Mouse (Mus musculus) cerebellum, adult 11 months (tissue): Measurements from ENCODE around the gene Rgs16.
"Not testable (repeated sequence)": the region's sequence is repeated elsewhere in the genome, so short reads cannot be mapped to it uniquely, and the experiment has no call there.

Experiments used
- DNase-seq: peaks from one replicate; pipeline ENCODE4 v3.0.0; 2022

Gene Rgs16

DNA sequence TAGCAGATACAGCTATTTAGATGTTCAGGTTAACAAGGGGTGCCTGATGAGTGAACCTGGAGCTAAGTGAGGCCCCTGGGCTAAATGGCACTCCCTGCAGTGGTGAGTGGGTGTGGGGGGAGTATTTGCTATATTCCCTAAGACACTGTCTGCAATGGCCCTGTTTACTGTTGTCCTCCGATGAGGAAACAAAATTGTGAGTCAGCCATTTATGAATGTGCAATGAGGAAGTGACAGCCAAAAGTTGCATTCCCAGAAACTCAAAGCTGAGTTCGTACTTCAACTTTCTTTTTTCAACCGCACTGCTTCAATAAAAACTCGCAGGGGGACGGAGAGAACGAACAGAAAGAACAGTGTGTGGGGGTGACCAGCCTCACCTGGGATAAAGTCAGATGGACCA, 12.4 kb downstream of the Rgs16 start:
- no peak for DNase-seq

DNA sequence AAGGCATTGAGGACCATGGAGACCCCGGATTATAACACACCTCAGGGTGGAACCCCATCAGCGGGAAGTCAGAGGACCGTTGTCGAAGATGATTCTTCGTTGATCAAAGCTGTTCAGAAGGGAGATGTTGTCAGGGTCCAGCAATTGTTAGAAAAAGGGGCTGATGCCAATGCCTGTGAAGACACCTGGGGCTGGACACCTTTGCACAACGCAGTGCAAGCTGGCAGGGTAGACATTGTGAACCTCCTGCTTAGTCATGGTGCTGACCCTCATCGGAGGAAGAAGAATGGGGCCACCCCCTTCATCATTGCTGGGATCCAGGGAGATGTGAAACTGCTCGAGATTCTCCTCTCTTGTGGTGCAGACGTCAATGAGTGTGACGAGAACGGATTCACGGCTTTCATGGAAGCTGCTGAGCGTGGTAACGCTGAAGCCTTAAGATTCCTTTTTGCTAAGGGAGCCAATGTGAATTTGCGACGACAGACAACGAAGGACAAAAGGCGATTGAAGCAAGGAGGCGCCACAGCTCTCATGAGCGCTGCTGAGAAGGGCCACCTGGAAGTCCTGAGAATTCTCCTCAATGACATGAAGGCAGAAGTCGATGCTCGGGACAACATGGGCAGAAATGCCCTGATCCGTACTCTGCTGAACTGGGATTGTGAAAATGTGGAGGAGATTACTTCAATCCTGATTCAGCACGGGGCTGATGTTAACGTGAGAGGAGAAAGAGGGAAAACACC, 13.7 kb downstream of the Rgs16 start:
- no peak for DNase-seq

DNA sequence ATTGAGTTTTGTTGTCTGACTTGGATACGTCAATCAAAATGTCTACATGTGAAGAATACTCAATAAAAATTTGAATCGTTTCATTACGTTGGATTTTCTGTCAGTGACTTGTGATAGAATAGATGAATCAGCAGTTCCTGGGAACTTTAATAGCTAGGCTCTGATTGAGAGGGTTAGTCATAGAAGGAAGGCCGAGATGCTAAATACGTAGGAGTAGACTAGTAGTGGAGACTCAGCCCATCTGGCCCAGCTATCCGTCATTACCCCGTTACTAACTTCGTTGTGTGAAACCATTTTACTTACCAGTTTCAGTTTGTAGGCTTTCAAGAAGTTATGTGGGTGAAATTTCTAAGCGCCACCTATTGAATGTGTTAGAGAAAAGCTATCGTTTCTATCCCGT, 24.0 kb downstream of the Rgs16 start:
- DNase-seq, result no peak

DNA sequence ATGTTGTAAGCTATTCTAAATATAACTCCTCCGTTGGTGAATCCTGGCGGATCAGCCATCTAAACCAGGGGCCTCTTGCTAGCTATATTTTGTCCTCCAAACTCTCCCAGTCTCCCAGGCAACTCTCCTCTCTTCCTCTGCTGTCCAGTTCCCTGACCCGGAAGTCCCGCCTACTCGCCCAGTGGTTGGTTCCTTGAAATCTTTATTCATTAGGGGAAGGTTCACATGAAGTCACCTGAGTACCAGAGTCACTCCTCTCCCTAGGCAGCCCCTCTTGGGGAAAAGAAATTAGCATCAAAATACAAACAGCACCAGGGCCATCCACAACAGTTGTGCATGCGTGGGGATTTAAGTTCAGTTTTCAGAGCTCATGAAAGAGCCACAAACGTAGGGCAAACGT, 26.1 kb downstream of the Rgs16 start:
- DNase-seq, result no peak

DNA sequence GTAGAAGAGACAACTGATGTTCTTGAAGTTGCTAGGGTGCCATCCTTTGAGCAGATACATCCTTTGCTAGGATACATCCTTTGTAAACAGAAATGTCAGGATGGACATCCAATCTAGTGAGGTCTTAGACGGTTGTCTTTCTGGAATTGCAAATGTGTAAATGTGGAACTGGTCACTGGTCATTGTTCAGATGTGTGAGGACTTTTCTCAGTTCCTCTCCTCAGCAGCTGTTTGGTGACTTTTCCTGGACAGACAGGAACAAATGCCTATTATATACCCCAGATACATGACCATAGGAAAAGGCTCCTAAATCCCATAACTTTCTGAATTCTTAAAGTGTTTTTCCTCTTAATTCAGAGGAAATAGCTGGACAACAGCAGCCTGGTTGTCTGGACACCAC, 27.1 kb downstream of the Rgs16 start:
- no peak for DNase-seq

DNA sequence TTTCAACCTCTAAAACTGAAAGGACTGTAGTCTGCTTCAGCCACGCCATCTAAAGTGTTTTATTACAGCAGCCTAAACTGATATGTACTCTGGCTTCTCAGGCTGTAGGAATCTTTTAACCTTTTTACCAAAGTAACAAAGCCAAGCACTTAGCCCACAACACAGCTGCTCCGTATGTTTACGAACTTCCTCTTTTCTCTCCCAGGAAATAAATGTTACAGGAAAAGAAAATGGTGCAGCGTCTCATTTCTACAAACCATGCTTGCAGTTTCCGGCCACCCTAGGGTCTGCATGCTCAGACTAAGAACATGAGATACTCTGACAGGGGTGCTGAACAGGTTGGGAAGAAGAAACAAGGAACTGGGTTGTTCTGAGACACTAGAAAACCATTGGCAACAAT, 28.3 kb downstream of the Rgs16 start:
- DNase-seq, result no peak

DNA sequence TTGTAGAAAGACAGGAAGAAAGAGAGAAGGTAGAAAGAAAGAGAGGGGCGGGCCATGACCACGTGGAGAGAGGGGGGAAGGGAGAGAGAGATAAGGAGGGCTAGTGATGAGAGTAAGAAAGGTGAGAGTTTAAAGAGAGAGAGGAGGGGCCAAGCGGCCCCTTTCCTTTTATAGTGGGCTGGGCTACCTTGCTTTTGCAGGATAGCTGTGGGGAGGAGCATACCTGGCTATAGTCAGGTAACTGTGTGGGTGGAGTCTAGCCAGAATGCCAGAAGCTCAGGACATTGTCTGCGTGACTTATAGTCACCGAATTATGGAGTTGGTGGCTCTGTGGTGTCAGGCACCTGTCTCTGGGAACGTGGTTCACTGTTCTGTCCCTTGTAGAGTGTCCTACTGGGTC, 29.4 kb downstream of the Rgs16 start:
- DNase-seq, result not testable (repeated sequence)

DNA sequence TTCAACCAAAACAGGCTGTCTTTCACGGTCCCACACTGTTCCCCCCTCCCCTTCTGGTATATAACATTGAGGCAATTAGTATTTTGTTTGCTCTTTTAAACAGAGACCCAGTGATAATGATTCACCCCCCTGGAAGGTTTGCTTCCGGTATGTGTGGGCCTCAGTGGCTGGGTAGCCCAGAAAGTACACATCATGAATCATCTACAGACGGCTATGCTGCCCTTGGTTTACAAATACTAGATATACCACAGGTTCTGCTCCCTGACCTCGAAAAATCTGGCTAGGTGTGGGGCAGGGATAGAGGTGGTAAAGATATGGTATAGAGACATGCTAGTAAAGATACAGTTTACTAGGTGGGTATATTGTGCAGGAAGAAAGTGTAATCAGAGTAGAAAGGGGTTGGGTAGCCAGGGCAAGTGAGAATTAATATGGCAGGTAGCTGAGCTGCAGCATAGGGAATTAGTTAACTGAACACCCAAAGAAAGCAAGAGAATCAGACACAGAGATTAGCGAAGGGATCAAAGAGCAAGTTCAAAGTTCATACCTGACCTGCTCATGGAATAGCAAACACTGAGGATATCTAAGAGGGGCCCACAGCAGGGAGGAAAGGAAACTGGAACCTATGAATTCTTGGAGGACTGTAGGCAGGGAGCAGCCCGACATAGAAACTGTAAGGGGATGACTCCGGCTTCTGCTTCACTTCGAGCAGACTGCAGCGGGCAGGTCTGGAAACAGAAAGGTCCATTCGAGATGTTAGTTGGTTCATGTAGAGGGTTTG, 30.0 kb downstream of the Rgs16 start:
- DNase-seq, result no peak

DNA sequence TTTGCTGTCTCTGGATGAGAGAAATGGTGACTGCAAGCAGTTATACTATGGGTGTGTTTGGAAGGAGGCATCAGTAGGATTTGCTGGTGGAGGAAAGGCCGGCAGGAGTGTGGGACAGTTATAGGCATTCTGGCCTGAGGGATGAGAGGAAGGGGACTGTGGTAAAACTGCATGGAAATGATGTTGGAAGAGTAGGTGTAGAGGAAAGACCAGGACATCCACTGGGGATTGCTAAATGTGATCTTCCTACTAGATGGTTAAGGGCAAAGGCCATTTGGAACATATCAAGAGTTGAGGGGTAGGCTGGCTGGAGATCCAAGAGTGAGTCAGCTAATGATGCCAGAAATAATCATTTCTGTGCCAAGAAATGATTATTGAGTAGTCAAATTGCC, 30.6 kb downstream of the Rgs16 start:
- DNase-seq, result no peak

DNA sequence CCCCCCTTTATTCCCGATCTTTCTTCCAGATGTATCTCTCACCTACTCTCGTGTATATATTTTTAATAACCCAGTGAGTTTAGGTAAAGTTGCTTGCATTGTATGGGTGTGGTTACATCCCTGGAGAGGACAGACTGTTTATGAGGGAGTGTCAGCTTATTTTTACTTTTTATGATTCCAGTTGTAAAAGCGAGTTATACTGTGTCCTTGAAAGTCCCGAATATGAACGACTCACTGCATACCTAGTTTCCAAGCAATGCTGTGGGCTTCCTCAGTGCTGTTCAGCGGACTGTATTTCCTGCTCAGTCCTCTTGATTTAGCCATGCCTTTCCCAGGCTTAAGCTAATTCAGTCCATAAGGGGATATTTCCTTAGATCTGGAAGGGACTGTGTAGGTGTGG, 35.0 kb downstream of the Rgs16 start:
- DNase-seq, result no peak

DNA sequence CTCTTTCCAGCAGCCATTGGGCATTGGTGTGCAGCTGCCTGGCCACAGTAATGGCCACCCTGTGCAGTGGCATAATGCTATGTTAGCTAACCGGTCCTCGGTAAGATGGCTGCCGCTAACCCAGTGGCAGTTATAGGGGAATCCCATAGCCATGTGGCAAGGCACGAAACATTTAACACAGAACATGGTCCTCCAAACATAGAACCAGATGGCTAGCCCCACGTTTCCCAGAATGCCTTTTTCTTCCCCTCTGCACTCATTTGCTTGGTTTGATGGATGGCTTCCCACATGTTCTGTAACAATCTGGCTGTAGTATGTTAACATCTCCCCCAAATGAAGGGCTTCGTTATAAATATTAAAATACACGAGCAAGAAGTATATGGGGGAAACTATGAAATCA, 36.1 kb downstream of the Rgs16 start:
- no peak for DNase-seq

DNA sequence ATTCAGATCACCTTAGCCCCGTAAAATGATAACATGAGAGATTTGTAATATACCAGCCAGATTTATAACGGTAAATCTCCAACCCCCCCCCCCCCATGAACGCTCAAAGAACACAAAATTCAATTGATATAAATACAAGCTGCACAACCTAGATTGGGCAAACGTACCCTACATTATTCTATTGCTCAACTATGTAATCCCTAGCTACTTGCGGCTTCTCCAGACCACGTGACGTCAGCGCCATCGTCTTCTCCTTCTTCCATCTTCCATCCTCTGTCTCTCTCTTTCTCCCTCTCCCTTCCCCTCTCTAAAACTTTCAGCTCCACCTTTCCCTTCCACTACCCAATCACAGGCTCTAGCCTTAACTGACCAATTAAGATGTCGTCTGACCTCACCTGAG, 38.1 kb downstream of the Rgs16 start:
- no peak for DNase-seq

DNA sequence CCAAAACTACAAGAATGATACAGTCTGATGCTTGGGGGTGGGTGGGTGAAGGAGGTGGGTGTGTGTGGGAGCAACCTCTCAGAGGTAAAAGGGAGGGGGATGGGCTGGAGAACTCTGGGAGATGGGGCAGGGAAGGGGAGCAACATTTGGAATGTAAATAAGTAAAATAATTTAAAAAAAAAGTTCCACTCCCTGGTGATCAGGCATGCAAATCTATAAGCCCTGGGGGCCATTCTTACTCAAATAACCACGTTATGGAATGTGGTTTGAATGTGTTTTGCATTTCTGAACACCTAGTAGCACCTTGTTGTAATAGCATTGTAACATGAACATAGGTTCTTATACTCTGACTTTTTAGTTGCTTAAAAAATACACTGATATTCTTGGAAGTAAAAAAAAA, 43.2 kb downstream of the Rgs16 start:
- DNase-seq, result no peak

DNA sequence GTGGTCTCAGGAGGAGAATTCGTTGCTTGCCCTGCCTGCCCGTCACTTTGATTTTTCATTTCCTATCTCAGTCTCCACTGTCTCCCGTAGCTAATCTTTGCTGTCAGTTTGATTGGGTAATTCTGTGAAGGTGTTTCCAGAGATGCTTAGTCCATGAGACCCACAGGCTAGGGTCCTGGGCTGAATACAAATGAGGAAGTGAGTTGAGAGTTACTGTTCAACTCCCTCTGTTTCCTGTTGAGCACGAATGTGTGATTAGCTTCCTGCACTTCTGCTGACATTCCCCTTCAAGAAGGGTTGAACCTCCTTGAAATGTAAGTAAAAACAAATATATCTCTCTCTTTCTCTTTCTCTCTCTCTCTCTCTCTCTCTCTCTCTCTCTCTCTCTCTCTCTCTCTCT, 45.5 kb downstream of the Rgs16 start:
- DNase-seq, result no peak

DNA sequence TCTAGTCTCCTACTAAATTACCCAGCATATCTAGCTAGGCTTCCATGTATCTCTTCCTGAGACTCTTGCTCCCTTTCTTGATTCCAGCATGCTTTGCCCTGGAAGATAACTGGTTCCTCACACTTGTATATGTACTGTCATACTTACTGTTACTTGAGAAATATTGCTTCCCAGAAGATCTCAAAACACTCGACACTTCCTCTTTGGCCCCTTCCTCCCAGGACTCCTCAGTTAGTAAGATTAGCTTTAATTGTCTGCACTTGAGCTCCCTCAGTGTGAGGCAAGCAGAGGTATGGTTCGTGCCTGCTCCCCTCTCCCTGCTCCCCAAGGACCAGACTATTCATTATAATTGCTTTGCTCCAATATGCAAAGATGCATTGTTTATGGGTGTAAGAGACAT, 50.6 kb downstream of the Rgs16 start:
- no peak for DNase-seq

DNA sequence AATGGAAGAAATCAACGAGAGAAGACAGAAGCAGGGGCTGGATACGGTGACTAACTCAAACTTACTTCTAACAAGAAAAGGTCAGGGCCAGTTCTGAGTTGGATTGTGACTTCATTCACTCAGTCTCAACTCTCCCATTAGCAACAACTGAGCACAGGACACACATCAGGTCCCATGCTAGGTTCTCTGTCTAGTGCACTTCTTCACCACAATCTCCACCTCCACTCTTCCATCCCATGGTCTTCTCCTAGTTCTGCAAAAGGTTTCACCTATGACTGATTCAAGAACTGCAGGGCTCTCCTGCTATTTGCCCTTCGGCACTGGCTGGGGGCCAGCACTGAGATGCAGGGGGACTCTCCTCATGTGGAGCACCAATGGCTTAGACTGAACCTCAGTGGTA, 54.1 kb downstream of the Rgs16 start:
- no peak for DNase-seq
